Mouse (Mus musculus): ENCODE measurements around the gene Bend3.

DNA sequence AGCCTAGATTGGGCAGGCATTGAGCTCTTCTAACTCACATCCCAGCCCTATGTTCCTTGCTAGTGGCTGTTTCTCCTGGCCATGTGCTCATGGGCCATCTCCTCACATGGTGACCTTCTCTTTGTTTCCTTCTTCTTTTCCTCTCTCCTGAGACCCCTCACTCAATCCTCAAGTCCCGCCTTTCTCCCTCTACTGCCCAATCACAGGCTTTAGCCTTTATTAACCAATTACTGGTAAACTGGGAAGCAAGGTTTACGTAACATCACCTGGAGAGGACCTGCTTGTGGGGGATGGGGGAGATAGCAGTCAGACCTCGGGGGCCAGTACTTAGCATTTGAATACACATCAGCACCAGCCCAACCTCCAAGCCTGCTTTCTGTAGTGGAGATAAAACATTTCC, 72.8 kb downstream of the Bend3 start:
- no peak for TF ChIP-seq CTCF (IDR thresholded peaks at IDR 0.05; ENCODE audit: low read depth, low read length)
- no peak for TF ChIP-seq POLR2A (IDR thresholded peaks at IDR 0.05; ENCODE audit: extremely low read depth, insufficient read depth, low read length)
